Mouse (Mus musculus): ENCODE data around the gene Usp25.

GRCm38 (mm10) chr16:77084071-77084470, 70.6 kb downstream of the Usp25 start:
- TF ChIP-seq CTCF (IDR thresholded peaks at IDR 0.05; ENCODE audit: borderline replicate concordance, control insufficient read depth, extremely low read depth, insufficient read depth, low read length, poor library complexity), result no peak
- TF ChIP-seq POLR2A (IDR thresholded peaks at IDR 0.05; ENCODE audit: control insufficient read depth, extremely low read depth, insufficient read depth, low read length, poor library complexity), result no peak

Data from thymus, adult 2 months (tissue).